Mouse (Mus musculus) embryonic fibroblast, embryonic 13.5 days (primary cell): ENCODE measurements around the gene Atp6v1a.

Experiments
- CTCF ChIP-seq: IDR thresholded peaks from 2 replicates; pipeline ENCODE4 v1.5.1; 2011; ENCODE audit warnings: mild to moderate bottlenecking, control low read depth, low read length, moderate library complexity, borderline replicate concordance; ENCODE audit not compliant: insufficient read depth
- POLR2A ChIP-seq: IDR thresholded peaks from 2 replicates; pipeline ENCODE4 v1.6.1; 2011; ENCODE audit warnings: low read depth, mild to moderate bottlenecking, control low read depth, low read length, moderate library complexity

DNA sequence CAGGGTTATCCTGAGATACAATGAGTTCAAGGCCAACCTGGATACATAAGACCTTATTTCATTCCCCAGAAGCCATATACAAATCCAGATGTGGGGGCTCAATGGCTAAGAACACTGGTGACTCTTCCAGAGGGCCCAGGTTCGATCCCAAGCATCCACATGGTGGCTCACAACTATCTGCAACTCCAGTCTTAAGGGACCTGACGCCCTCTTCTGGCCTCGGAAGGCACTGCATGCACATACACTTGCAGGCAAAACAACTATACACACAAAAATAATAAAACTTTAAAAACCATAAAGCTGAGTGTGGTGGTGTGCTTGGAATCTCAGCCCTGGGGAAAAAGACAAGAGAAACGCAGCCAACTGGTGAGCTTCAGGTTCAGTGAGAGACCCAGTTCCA lies 100.4 kb downstream of the Atp6v1a start:
- peak; percentile 29; the same call in 1 of the 2 replicates for TF ChIP-seq CTCF
- no peak for TF ChIP-seq POLR2A
